Mouse (Mus musculus) intestine, embryonic 14.5 days (tissue): Measurements from ENCODE around the gene Gen1. TPM values are rescaled to one million over a fixed set of nuclear protein-coding genes. Genes with fewer than 3 reads are reported as not detected.

Experiments
- ATAC-seq: fragments of 200-750 bp; cut with Nextera tagmentation; replicated peaks from 2 replicates; pipeline ENCODE4 v1.8.0; 2017; ENCODE audit warnings: low read depth, moderate number of reproducible peaks, moderate TSS enrichment, moderate library complexity; ENCODE audit not compliant: low FRiP score, low TSS enrichment
- DNase-seq: peaks from one replicate; pipeline ENCODE4 v3.0.0-alpha.2; 2018; ENCODE audit warnings: low spot score
- H3K27ac ChIP-seq: fragments of 300-500 bp; sonication (generic); 2 replicates; pipeline ENCODE4 v1.5.1; 2014; ENCODE audit warnings: low read depth, mild to moderate bottlenecking, control low read depth
- H3K27me3 ChIP-seq: fragments of 300-500 bp; sonication (generic); replicated peaks from 2 replicates; pipeline ENCODE4 v1.6.1; 2014; ENCODE audit warnings: low read length, control low read depth; ENCODE audit not compliant: control insufficient read depth, insufficient read depth
- H3K36me3 ChIP-seq: fragments of 300-500 bp; sonication (generic); 2 replicates; pipeline ENCODE4 v1.6.1; 2014; ENCODE audit warnings: low read length, control low read depth; ENCODE audit not compliant: control insufficient read depth, insufficient read depth
- H3K4me1 ChIP-seq: fragments of 300-500 bp; sonication (generic); replicated peaks from 2 replicates; pipeline ENCODE4 v1.6.1; 2014; ENCODE audit warnings: low read length, control low read depth, mixed read lengths; ENCODE audit not compliant: control insufficient read depth, insufficient read depth
- H3K4me2 ChIP-seq: fragments of 300-500 bp; sonication (generic); 2 replicates; pipeline ENCODE4 v1.6.1; 2014; ENCODE audit warnings: low read length
- H3K4me3 ChIP-seq: fragments of 300-500 bp; sonication (generic); 2 replicates; pipeline ENCODE4 v1.5.1; 2014; ENCODE audit warnings: low read depth, low read length, control low read depth, mixed read lengths
- H3K9ac ChIP-seq: fragments of 300-500 bp; sonication (generic); 2 replicates; pipeline ENCODE4 v1.6.1; 2014; ENCODE audit warnings: mild to moderate bottlenecking, low read length
- H3K9me3 ChIP-seq: fragments of 300-500 bp; sonication (generic); 2 replicates; pipeline ENCODE4 v1.6.1; 2016; ENCODE audit warnings: low read length, control low read depth; ENCODE audit not compliant: control insufficient read depth
- WGBS: fragments of 180-500 bp; shearing (Covaris S2); extraction: QIAGEN DNeasy Blood & Tissue Kit; methylation state at CpG from one replicate; pipeline ENCODE4 v1.1.7; 2014; 5-methylcytosine and 5-hydroxymethylcytosine counted together
- polyA plus RNA-seq: library from polyadenylated mRNA; unstranded; fragments of >200 nt; fragmentation: Nextera tagmentation; extraction: Ambion mirVana; gene quantifications from 2 replicates; pipeline ENCODE4 v1.2.1, GENCODE M21; 2014

Gen1 gene
- polyA plus RNA-seq, 1 experiment from 2014 or later = 9.1 TPM

DNA sequence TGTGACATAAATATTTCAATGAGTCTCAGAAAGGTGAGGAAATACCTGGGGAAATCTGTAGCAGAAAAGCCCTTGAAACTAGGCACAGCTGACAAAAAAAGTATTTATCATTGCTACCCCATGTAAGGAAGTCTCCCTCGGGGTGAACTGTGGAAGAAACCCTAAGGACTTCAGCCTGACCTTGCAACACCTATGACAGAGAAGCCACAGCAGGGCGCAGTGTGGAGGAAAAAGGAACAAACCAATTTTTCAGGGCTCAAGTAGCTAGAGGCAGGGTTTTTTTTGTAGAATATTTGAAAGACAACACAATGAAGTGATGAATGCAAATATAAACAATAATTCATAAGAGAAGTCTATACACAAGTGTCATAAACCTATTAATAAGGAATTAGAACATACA lies 29.6 kb downstream of the Gen1 start:
- no peak for ATAC-seq
- H3K36me3 ChIP-seq = 0 out of 2 replicates have a peak, but pooled peaks cover 2% of the 10 kb centered on the region
- 65% methylated on average over 2 of the region's 2 CpGs for WGBS
- no peak overlapping the region for H3K27ac ChIP-seq
- no peaks in the 10 kb centered on the region for H3K4me1 ChIP-seq
- no peak for DNase-seq
- no peak overlapping the region for H3K4me2 ChIP-seq
- H3K4me3 ChIP-seq = no peak overlapping the region
- H3K9ac ChIP-seq = no peak overlapping the region
- no peaks in the 10 kb centered on the region for H3K27me3 ChIP-seq
- no peaks in the 10 kb centered on the region for H3K9me3 ChIP-seq

DNA sequence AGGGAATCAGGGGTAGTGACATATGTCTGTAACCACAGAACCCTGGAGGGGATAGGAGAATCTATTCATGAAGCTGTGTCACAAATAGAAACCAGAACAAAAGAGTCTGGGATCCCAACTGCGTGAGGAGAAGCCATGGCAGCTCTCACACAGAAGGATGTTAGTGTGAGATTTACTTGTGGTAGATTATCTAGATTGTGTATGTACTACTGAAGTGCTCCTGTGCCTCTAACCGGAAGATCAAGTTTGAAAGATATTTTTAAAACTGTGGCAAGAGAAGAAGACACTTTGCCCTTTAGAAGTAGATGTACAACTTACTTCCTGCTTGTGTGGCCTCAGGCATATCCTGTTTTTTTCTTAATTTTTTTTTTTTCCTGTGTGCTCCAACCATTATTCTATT lies 35.3 kb downstream of the Gen1 start:
- Histone ChIP-seq H3K36me3 (no peaks in the 10 kb centered on the region), H3K4me1 (peaks cover 8% of the 10 kb centered on the region; the same call in 1 of the 2 replicates), H3K27me3 (no peaks in the 10 kb centered on the region), H3K4me2 (no peak overlapping the region), H3K9ac (no peak overlapping the region), H3K9me3 (no peaks in the 10 kb centered on the region), H3K4me3 (no peak overlapping the region), H3K27ac (no peak overlapping the region)
- no peak for ATAC-seq
- no peak for DNase-seq
- 75% methylated on average over 2 of the region's 2 CpGs for WGBS

DNA sequence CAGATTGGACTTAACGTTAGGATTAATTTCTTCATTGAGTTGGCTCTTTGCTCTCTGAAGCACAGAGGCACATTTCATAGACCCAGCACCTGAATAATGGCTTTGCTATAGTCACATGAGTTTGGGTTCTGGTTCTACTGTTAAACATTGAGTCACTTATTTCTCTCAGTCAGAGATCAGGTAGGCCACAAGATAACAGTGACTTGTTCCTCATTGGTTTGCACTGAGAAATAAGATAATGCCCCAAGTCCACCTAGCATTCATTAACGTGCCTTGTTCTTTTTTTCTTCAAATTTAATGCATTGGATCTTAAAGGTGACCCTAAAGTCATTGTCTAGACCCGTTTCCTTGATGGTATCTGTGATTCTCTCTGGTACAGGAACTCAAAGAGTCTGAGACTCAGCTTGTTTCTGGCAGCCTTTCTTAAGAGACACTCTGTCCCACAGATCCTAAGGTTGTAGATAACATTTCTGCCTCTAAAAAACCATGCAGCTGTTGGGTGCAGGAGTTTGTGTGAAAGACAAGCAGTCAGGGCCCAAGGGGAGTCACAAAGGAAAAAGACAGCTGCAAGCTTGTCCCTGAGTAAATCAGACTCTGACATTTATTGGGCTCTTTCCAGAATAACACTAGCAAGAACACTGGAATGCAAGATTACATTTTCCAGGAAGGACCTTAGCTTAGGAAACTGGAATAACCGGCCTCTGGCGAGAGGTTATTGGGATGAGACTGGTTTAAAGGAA lies 38.9 kb downstream of the Gen1 start:
- H3K36me3 ChIP-seq = no peaks in the 10 kb centered on the region
- no peak overlapping the region for H3K4me3 ChIP-seq
- H3K4me2 ChIP-seq = no peak overlapping the region
- ATAC-seq = no peak
- no peaks in the 10 kb centered on the region for H3K9me3 ChIP-seq
- H3K9ac ChIP-seq = no peak overlapping the region
- WGBS = 51% methylated on average over 5 of the region's 5 CpGs
- H3K27me3 ChIP-seq = no peaks in the 10 kb centered on the region
- no peak overlapping the region for H3K27ac ChIP-seq
- DNase-seq = no peak
- peaks cover 8% of the 10 kb centered on the region; the same call in 1 of the 2 replicates for H3K4me1 ChIP-seq

DNA sequence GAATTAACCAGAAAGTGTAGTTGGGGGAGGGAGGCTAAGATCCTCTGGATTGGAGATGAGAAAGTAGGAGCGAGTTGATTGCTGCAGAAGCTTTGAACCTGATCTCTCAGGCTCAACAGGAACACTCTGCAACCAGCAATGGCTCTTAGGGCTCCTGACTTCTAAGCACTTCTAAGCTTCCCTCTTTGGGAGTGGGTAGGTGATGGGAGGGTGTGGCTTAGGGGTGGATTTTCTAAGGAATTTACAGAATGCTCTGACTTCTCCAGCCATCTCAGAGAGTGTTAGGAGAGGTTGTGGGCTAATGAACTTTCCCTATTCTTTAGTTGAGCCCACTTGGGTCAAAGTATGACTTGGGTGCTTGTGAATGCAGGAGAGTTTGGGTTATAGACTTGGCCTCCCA lies 39.5 kb downstream of the Gen1 start:
- H3K36me3 ChIP-seq = no peaks in the 10 kb centered on the region
- no peak for DNase-seq
- peaks cover 8% of the 10 kb centered on the region for H3K4me1 ChIP-seq
- no peak overlapping the region for H3K4me3 ChIP-seq
- no peaks in the 10 kb centered on the region for H3K27me3 ChIP-seq
- whole genome bisulfite sequencing = 56% methylated on average over 1 of the region's 1 CpGs
- no peak overlapping the region for H3K9ac ChIP-seq
- ATAC-seq = no peak
- no peak overlapping the region for H3K27ac ChIP-seq
- H3K9me3 ChIP-seq = no peaks in the 10 kb centered on the region
- H3K4me2 ChIP-seq = no peak overlapping the region

DNA sequence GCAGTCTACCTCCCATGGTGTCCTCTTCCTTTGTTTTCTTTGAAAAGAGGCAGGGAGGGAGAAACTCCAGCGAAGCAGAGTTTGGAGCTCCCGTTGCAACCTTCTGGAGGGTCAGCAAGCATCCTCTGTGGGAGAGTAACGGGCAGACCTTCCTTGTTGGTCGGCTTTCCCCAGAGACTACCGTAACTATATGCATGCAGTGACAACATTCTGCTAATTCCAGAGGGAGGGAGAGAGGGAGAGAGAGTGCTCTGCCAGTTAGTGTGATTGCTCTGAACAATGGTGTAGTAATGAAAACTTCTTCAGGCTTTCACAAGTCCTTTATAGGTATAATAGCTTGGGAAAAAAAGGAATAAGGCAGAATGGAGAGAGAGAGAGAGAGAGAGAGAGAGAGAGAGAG lies 40.9 kb downstream of the Gen1 start:
- no peaks in the 10 kb centered on the region for H3K27me3 ChIP-seq
- no peak overlapping the region for H3K27ac ChIP-seq
- WGBS = 6% methylated on average over 5 of the region's 5 CpGs
- no peaks in the 10 kb centered on the region for H3K9me3 ChIP-seq
- no peak for DNase-seq
- H3K4me3 ChIP-seq = no peak overlapping the region
- H3K36me3 ChIP-seq = no peaks in the 10 kb centered on the region
- H3K9ac ChIP-seq = no peak overlapping the region
- peaks cover 8% of the 10 kb centered on the region for H3K4me1 ChIP-seq
- H3K4me2 ChIP-seq = no peak overlapping the region
- no peak for ATAC-seq

DNA sequence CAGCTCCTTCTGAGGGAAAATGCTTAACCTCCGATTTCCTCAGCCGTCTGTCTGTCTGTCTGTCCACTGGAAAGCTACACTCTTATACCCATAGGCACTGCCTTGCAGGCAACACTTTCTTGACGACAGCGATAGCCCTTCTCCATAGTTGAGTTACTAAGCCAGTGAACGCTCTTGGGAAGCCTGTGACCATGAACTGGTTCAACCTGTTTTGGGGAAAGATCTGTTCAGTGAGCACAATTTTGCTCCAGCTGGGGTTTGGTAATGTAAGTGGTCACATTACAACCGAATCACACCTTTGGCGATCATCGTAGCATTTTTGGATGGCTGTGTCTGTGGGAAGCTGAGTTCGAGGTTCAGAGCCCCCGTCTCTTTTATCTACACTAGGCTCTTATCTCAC lies 42.5 kb downstream of the Gen1 start:
- Histone ChIP-seq H3K27ac (no peak overlapping the region), H3K9ac (no peak overlapping the region), H3K4me2 (no peak overlapping the region), H3K9me3 (no peaks in the 10 kb centered on the region), H3K27me3 (no peaks in the 10 kb centered on the region), H3K4me3 (no peak overlapping the region), H3K36me3 (no peaks in the 10 kb centered on the region), H3K4me1 (peaks cover 8% of the 10 kb centered on the region)
- 78% methylated on average over 10 of the region's 10 CpGs for WGBS
- DNase-seq (peak; percentile 52), ATAC-seq (no peak)

DNA sequence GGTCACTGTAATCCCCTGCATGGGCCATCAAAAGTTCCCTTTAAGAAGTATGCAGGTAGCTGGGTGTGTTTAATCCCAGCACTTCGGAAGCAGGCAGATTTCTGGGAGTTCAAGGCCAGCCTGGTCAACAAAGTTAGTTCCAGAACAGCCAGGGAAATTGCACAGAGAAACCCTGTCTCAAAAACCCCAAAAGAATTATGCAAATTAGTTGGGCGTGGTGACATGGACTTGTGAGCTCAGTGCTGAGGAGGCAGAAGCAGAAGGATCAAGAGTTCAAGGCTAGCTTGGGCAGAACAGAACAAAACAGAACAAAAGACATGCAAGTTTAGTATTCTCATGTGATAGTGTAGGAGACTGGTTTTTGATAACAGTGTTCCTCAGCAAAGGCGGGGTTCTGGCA lies 43.0 kb downstream of the Gen1 start:
- Histone ChIP-seq H3K9ac (no peak overlapping the region), H3K27ac (no peak overlapping the region), H3K4me3 (no peak overlapping the region), H3K4me1 (peaks cover 8% of the 10 kb centered on the region), H3K27me3 (no peaks in the 10 kb centered on the region), H3K4me2 (no peak overlapping the region), H3K9me3 (no peaks in the 10 kb centered on the region), H3K36me3 (no peaks in the 10 kb centered on the region)
- 55% methylated on average over 3 of the region's 3 CpGs for WGBS
- ATAC-seq = no peak
- no peak for DNase-seq

DNA sequence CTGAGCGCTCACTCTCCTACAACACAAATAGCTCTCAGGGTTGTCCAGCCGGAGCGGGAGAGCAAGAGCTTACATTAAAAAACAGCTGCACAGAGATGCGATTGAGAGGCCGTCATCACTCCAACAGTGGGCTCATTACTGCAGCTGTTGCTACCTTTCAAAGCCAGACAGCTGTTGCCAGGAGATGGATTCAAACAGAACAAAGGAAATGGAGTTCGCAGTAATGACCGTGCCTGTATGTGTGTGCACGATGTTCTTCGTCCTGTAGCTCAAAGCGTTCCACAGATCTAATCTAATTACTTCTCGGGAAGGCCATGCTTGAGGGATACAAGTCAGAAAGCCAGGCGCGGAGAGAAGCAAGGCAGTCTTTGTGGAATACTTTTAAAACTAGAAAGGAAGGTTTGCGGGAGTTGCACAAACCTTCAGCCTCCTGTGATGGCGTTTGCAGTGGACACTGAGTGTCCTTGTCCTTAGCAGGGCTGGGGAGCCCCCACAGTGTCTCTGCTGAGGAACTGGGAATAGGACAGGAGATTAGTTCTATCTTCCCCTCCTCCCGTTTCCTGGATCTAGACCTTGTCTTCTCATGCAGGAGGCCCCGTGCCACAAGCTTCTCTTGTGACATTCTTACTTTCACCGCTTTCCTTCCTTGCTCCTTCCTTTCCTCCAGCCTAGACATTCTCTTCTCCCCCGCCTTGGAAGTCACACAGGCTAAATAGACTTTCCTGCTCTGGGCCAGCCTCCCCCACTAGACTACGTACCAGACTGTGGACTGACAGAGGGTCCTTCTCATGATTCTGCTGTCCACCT lies 43.9 kb downstream of the Gen1 start:
- peak; percentile 59 for DNase-seq

More for the DNA sequence above, 43.9 kb downstream of the Gen1 start:
- 0 out of 2 replicates have a peak, but pooled peaks have one; percentile 32 for ATAC-seq
- no peak overlapping the region for H3K4me3 ChIP-seq
- H3K36me3 ChIP-seq = no peaks in the 10 kb centered on the region
- no peak overlapping the region for H3K9ac ChIP-seq
- 58% methylated on average over 20 of the region's 20 CpGs for WGBS
- H3K4me1 ChIP-seq = peaks cover 2% of the 10 kb centered on the region; the same call in 1 of the 2 replicates
- no peak overlapping the region for H3K4me2 ChIP-seq
- H3K9me3 ChIP-seq = no peaks in the 10 kb centered on the region
- H3K27me3 ChIP-seq = no peaks in the 10 kb centered on the region
- H3K27ac ChIP-seq = 0 out of 2 replicates have a peak overlapping the region, but pooled peaks have one; percentile 43
